Mouse (Mus musculus) midbrain, embryonic 10.5 days (tissue): Measurements from ENCODE around the gene Mrtfa. TPM values are rescaled to one million over a fixed set of nuclear protein-coding genes. Genes with fewer than 3 reads are reported as not detected.

ENCODE experiments used
- DNase-seq: peaks from one replicate; pipeline ENCODE4 v3.0.0-alpha.2; 2017; ENCODE audit warnings: low spot score
- H3K27ac ChIP-seq: fragments of 300-500 bp; sonication (generic); replicated peaks from 2 replicates; pipeline ENCODE4 v1.5.1; 2016; ENCODE audit warnings: mild to moderate bottlenecking
- H3K27me3 ChIP-seq: fragments of 300-500 bp; sonication (generic); 2 replicates; pipeline ENCODE4 v1.6.1; 2016; ENCODE audit warnings: low read depth, mild to moderate bottlenecking; ENCODE audit not compliant: poor library complexity, severe bottlenecking
- H3K36me3 ChIP-seq: fragments of 300-500 bp; sonication (generic); 2 replicates; pipeline ENCODE4 v1.6.1; 2016; ENCODE audit warnings: mild to moderate bottlenecking, moderate library complexity
- H3K4me1 ChIP-seq: fragments of 300-500 bp; sonication (generic); 2 replicates; pipeline ENCODE4 v1.6.1; 2016
- H3K4me3 ChIP-seq: fragments of 300-500 bp; sonication (generic); 2 replicates; pipeline ENCODE4 v1.5.1; 2016; ENCODE audit warnings: mild to moderate bottlenecking, moderate library complexity
- H3K9me3 ChIP-seq: fragments of 300-500 bp; sonication (generic); replicated peaks from 2 replicates; pipeline ENCODE4 v1.6.1; 2016; ENCODE audit warnings: mild to moderate bottlenecking
- WGBS: fragments of 180-500 bp; shearing (Covaris S2); methylation state at CpG from one replicate; pipeline ENCODE4 v1.1.7; 2016; 5-methylcytosine and 5-hydroxymethylcytosine counted together
- polyA plus RNA-seq: library from polyadenylated mRNA; unstranded; fragments of >200 nt; fragmentation: Nextera tagmentation; extraction: Ambion mirVana; gene quantifications from 2 replicates; pipeline ENCODE4 v1.2.1, GENCODE M21; 2016

The Mrtfa gene
- polyA plus RNA-seq, 1 experiment from 2014 or later = 20.5 TPM

DNA sequence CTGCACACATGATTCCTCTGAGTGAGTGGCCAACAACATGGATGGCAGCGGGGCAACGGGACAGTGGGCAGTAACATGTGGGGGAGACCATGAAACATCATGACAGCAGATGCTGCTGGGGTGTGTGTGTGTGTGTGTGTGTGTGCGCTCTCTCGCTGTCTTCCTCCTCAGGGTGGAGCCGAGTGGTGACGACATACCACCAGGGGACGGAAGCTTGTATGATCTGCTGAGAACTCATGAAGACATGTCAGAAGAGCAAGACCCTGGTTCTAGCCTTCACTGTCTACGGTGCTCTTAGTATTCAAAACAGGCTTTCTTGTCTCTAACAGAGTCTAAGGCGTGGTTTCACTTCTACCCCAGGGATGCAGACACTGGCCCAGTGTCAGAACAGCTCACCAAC, 146.1 kb downstream of the Mrtfa start:
- H3K9me3 ChIP-seq = no peaks in the 10 kb centered on the region
- no peak overlapping the region for H3K4me3 ChIP-seq
- H3K27me3 ChIP-seq = no peaks in the 10 kb centered on the region
- peaks cover 12% of the 10 kb centered on the region for H3K4me1 ChIP-seq
- H3K27ac ChIP-seq = no peak overlapping the region
- 95% methylated on average over 9 of the region's 9 CpGs for WGBS
- H3K36me3 ChIP-seq = peaks cover 13% of the 10 kb centered on the region
- no peak for DNase-seq

DNA sequence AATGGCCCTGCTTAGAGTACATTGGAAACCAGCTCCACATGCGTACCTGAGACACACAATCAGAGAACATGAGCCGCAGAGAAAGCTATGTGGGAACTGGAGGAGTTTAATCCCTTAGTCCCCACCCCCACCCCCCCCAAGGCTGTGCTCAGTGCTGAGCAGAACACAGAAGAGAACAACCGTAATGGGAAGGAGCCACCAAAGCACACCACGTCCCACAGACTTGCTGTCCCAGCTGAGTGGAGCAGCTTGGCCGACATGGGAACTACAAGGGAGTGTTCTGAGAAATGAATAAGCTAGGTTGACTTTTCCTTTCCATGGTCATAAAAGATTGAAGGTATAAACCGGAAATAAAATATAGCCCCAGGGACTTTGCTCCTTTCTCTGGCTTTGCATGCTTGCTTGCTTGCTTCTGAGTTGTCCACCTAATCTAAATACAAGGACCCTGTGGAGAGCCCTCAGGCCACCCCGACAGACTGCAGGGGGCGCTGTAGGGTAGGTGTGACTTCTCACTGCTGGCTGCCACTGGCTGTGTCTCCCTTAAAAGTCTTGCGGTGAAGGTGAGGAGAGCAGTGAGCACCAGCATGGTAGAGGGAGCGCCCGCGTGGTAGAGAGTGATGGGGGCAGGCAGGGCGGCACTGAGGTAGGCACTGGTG, 148.2 kb downstream of the Mrtfa start:
- Histone ChIP-seq H3K27ac (no peak overlapping the region; the same call in 1 of the 2 replicates), H3K4me3 (no peak overlapping the region), H3K4me1 (peaks cover 12% of the 10 kb centered on the region), H3K9me3 (no peaks in the 10 kb centered on the region), H3K27me3 (no peaks in the 10 kb centered on the region), H3K36me3 (peaks cover 13% of the 10 kb centered on the region)
- DNase-seq = peak; percentile 33
- 59% methylated on average over 13 of the region's 13 CpGs for WGBS

DNA sequence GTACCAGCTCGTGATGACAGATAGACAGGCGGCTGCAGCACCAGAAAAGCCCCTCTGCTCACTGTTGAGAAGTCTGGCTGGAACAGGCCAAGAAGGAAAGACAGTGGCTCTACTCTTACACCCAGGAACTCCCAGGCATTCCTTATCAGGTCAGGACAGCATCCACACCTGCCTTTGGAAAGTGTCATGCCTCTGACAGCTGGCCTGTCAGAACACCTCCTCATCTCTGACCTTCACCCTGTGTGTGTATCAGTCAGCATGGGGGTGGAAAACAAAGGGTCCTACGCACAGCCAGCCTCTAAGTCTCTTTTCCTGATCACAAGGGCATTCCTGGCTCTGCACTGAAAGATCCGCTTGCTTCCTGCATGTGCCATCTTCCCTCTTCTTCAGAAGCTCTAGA, 148.8 kb downstream of the Mrtfa start:
- H3K36me3 ChIP-seq = peaks cover 13% of the 10 kb centered on the region
- no peak overlapping the region for H3K4me3 ChIP-seq
- no peaks in the 10 kb centered on the region for H3K27me3 ChIP-seq
- 90% methylated on average over 4 of the region's 4 CpGs for WGBS
- H3K27ac ChIP-seq = 0 out of 2 replicates have a peak overlapping the region, but pooled peaks have one; percentile 23
- H3K4me1 ChIP-seq = peaks cover 12% of the 10 kb centered on the region
- DNase-seq = no peak
- H3K9me3 ChIP-seq = no peaks in the 10 kb centered on the region

DNA sequence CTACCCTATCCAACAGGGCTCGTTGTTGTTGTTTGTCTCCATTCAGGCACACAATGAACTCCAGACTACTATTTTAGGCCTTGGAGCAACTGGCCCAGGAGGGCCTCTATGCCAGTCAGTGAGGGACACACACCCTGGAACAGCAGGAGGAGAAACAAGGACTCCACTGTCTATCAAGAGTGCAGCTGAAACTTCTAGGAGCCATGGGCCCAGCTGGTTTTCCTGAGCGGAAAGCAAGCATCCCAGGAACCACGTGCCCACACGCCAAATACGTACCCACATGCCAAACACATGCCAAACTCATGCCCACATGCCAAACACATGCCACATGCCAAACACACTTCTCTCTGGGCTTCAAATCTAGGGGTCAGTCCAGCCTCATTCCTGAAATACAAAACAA, 152.1 kb downstream of the Mrtfa start:
- Histone ChIP-seq H3K9me3 (no peaks in the 10 kb centered on the region), H3K27ac (no peak overlapping the region), H3K4me1 (peaks cover 32% of the 10 kb centered on the region), H3K27me3 (no peaks in the 10 kb centered on the region), H3K36me3 (no peaks in the 10 kb centered on the region; the same call in 1 of the 2 replicates), H3K4me3 (no peak overlapping the region)
- WGBS = 94% methylated on average over 5 of the region's 5 CpGs
- DNase-seq = no peak

DNA sequence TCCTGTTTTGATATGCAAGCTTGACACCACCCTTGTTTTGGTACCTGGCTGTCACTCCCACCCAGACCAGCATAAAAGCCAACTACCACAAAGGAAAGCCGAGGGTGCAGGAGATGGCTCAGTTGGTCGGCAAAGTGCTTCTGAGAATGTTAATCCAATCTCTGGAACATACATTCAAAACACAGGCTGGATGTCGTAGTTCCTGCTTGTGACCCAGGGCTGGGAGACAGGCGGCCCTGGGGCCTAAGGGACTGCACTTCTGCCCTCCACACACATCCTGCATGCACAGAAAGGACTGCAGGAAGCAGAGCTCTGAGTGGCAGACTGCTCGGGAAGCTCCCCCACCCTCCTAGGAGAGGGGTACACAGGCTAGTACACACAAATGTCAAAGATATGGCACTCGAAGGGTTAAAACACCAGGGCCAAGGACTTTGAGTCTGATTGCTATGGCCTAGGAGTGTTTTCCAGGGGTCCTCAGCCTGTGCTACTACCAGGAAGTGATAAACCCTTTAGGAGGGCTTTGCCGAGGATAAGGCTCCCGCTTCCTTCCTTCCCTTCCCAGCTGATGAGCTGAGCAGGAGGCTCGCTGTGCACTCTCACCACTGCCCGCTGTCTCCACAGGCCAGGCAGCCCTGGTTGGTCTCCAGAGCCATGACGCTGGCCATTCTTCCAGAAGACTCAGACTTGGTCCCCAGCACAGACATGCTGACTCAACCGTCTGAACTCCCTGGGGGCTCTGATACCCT, 155.0 kb downstream of the Mrtfa start:
- H3K4me1 ChIP-seq = peaks cover 36% of the 10 kb centered on the region
- no peaks in the 10 kb centered on the region for H3K9me3 ChIP-seq
- 79% methylated on average over 12 of the region's 12 CpGs for WGBS
- no peak for DNase-seq
- no peaks in the 10 kb centered on the region for H3K36me3 ChIP-seq
- H3K27ac ChIP-seq = no peak overlapping the region
- no peak overlapping the region for H3K4me3 ChIP-seq
- no peaks in the 10 kb centered on the region for H3K27me3 ChIP-seq

DNA sequence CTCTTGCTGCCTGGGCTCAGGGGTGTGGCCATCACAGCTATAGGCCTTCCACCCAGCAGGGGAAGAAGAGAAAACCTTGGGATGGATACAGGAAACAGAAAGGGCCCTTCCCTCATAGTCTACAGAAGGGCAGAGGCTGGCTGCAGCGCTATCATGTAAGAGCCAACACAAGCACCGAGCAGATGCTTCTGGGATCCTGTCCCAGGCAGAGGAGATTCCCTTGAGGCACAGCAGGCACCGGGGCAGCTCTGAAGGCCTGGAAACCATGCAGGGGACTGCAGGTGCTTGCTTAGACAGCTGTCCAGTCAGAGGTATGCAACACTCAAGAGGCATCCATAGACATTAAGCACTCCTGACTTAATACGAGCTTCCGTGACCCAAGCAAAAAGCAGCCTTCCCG, 156.4 kb downstream of the Mrtfa start:
- WGBS = 86% methylated on average over 6 of the region's 6 CpGs
- no peaks in the 10 kb centered on the region for H3K9me3 ChIP-seq
- H3K36me3 ChIP-seq = no peaks in the 10 kb centered on the region
- H3K4me3 ChIP-seq = no peak overlapping the region
- no peak for DNase-seq
- H3K27me3 ChIP-seq = no peaks in the 10 kb centered on the region
- H3K4me1 ChIP-seq = peaks cover 36% of the 10 kb centered on the region
- H3K27ac ChIP-seq = no peak overlapping the region

DNA sequence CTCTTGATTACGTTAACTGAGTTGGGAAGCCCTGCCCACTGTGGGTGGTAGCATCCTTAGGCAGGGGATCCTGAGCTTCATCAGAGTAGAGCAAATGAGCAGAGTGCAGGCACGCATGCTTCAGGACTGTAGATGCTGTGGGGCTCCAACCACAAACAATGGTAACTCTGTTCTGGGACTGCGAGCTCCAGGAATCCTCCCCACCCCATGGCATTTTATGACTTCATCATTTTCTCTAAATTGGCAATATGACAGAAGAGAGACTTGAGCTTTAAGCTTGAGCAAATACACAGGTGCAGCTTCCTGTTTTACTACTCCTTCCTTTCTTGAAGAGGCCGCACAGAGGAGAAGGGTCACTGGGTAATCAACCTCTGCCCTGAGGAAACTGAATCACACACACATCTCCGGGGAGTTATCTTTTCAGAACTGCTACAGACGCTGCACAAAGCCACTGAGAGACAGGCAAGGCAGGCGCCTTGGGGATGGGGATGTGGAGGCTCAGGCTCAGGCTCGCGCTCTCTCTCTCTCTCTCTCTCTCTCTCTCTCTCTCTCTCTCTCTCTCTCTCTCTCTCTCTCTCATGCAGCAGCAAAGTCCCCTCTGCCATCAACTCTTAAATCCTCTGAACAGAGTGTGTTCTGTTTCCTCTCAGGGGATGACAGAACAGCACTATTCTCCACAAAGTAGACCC, 157.5 kb downstream of the Mrtfa start:
- Histone ChIP-seq H3K27me3 (no peaks in the 10 kb centered on the region), H3K36me3 (no peaks in the 10 kb centered on the region), H3K9me3 (no peaks in the 10 kb centered on the region), H3K27ac (no peak overlapping the region; the same call in 1 of the 2 replicates), H3K4me3 (no peak overlapping the region), H3K4me1 (peaks cover 36% of the 10 kb centered on the region)
- no peak for DNase-seq
- WGBS = 66% methylated on average over 9 of the region's 9 CpGs

DNA sequence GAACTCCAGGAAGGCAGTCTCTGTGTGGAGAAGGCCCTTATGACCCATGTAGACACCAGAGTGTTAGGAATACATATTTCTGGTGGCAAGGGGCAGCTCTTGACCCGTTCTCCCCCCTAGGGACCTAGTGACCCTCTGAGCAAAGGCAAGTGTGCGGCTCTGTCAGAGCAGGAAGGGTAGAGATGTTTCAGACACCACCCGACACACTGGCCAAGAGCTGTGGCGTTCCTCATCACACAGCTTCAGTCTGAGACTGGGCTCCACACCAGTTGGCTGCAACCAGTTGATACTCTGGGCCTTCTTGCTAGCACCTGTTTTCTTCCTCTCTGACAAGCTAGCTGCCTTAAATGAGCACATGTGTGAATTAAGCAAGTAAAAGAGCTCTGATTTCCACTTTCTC, 158.9 kb downstream of the Mrtfa start:
- Histone ChIP-seq H3K27me3 (no peaks in the 10 kb centered on the region), H3K9me3 (no peaks in the 10 kb centered on the region), H3K4me3 (no peak overlapping the region), H3K4me1 (peaks cover 46% of the 10 kb centered on the region), H3K36me3 (no peaks in the 10 kb centered on the region), H3K27ac (no peak overlapping the region)
- DNase-seq = no peak
- 84% methylated on average over 4 of the region's 4 CpGs for WGBS

DNA sequence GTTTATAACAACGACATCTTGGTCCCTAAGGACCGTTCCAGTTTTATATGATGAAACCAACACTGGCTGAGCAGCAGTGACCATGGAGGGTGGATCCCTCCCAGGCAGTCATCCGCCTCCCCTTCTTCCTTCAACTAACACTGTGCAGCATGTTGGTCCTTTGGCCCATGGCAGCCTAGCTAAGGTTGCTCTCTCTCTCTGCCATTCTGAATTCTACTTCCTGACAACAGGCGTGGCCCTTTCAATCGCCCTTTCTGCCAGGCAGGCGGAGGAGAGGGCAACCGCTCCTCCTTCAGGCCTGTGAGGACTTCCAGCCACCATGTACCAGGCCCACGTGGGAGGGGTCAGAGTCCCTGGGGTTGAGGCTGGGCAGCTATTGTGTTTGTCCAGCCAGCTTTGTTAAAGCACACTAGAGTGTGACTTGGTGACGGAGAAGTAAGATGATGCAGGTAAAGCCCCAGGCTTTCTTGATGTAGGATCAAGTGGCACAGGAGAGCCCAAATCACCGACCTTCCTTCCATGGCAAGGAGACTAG, 159.6 kb downstream of the Mrtfa start:
- Histone ChIP-seq H3K27ac (0 out of 2 replicates have a peak overlapping the region, but pooled peaks have one; percentile 38), H3K4me3 (no peak overlapping the region), H3K36me3 (no peaks in the 10 kb centered on the region), H3K9me3 (no peaks in the 10 kb centered on the region), H3K4me1 (peaks cover 51% of the 10 kb centered on the region), H3K27me3 (no peaks in the 10 kb centered on the region)
- 62% methylated on average over 10 of the region's 10 CpGs for WGBS
- DNase-seq = no peak

DNA sequence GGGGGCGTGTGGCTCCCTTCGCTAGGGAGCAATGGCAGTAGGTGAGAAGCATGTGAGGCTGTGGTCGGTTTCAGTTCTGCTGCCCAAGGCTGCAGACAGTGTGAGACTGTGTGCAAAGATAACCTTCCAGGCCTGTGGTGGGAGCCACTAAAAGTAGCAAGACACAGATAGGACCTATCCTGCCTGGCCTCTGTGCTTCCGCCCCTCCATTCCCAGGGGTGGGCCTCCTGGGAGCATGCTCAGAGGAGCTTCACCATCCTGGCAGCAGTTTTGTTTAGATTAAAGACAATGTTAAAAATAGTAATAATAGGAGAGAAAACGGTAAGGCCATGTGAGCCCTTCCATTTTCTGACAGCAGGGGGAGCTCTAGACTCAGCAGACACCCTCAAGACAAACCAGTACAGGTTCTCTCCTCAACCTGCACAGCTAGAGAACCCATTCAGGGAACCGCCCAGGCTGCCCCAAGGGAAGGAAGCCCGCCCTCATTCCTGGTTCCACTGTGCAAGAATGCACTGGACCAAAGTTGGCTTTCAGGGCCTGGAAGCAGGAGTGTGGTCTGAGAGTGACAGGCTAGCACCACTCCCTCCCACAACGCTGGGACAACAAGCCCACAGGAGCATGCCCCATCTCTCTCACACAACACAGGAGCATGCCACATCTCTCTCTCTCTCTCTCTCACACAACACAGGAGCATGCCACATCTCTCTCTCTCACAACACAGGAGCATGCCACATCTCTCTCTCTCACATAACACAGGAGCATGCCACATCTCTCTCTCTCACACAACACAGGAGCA, 163.0 kb downstream of the Mrtfa start:
- Histone ChIP-seq H3K4me3 (no peak overlapping the region), H3K4me1 (peaks cover 26% of the 10 kb centered on the region), H3K27ac (0 out of 2 replicates have a peak overlapping the region, but pooled peaks have one; percentile 6), H3K27me3 (no peaks in the 10 kb centered on the region), H3K9me3 (no peaks in the 10 kb centered on the region), H3K36me3 (peaks cover 13% of the 10 kb centered on the region; the same call in 1 of the 2 replicates)
- 42% methylated on average over 8 of the region's 8 CpGs for WGBS
- peak; percentile 61 for DNase-seq

DNA sequence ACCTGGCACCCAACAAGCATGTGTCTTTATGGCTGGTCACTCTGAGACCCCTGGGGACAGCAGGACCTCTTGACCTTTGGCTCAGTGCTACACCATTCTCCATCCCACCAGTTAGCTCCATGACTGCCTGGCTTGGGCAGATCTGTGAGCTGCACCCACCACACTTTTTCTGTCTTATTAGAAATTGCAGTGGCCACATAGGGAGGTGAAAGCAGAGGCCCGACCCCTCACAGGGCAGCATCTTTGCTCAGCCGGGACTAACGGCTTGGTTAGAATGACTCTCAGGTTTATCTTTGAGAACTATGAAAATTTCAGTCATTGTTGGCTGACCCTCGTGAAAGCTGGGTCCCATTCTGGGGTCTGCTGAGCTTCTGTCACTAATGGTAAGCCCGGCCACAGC, 163.7 kb downstream of the Mrtfa start:
- H3K4me3 ChIP-seq = no peak overlapping the region
- H3K27me3 ChIP-seq = no peaks in the 10 kb centered on the region
- H3K36me3 ChIP-seq = peaks cover 20% of the 10 kb centered on the region
- no peak for DNase-seq
- H3K9me3 ChIP-seq = no peaks in the 10 kb centered on the region
- H3K27ac ChIP-seq = no peak overlapping the region
- 88% methylated on average over 5 of the region's 5 CpGs for WGBS
- H3K4me1 ChIP-seq = peaks cover 26% of the 10 kb centered on the region

DNA sequence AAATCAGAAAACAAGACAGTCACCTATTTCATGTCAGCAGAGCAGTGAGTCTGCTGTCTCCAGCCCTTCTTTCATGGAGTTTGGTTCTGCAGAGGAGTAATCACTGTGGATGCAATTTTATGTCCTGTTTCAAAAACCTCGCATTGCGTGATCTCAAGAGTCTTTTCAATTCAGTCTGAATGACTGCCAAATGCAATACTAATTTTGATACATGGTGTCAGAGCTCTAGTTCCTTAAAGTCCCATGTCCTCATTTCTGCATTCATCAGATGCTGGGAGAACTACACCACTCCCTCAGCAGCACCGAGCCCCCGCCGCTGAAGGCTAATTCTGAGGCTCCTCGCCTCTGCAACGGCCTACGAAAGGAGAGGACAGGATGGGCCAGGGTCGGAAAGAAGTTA, 166.7 kb downstream of the Mrtfa start:
- 96% methylated on average over 9 of the region's 9 CpGs for WGBS
- H3K4me3 ChIP-seq = no peak overlapping the region
- peaks cover 51% of the 10 kb centered on the region for H3K36me3 ChIP-seq
- H3K27ac ChIP-seq = no peak overlapping the region
- no peak for DNase-seq
- H3K27me3 ChIP-seq = no peaks in the 10 kb centered on the region
- peaks cover 16% of the 10 kb centered on the region for H3K4me1 ChIP-seq
- H3K9me3 ChIP-seq = no peaks in the 10 kb centered on the region
